Comparison of ENCODE assay signal across 38 mouse cellular contexts in genomic region chr16:58676156-58676555, GRCm38 (mm10). TPM values are rescaled to one million over a fixed set of nuclear protein-coding genes. Genes with fewer than 3 reads are reported as not detected.
DNase-seq lines count a peak whose midpoint lies in the region; ATAC-seq and TF ChIP-seq lines count a peak whose summit lies in the region.
"Had no signal": no experiment of that assay in that cellular context is flagged by ENCODE, and none has a peak within 500 bp of the region (broad histone marks: within the 10 kb centered on the region; RNA-seq: fewer than 3 reads in every experiment).

No protein-coding gene starts in this region.

- WGBS in forebrain, embryonic 11.5 days, result 90% methylated on average over 7 of the region's 7 CpGs
- 90% methylated on average over 7 of the region's 7 CpGs for WGBS in forebrain, embryonic 16.5 days
- WGBS in liver, embryonic 13.5 days (ENCODE audit: insufficient replicate concordance), result 67% methylated on average over 7 of the region's 7 CpGs

- no peak overlapping the region for H3K4me3 ChIP-seq in forebrain, embryonic 11.5 days (ENCODE audit: low read depth, low read length)
- no peak overlapping the region for H3K4me3 ChIP-seq in forebrain, embryonic 16.5 days (replicated peaks; ENCODE audit: low read length)
- H3K4me3 ChIP-seq in layer of hippocampus, adult 2 months, result no peak overlapping the region
- H3K4me3 ChIP-seq in liver, embryonic 13.5 days (replicated peaks), result peak overlapping the region; percentile 97
- H3K4me3 ChIP-seq: gastrocnemius, adult 2 months; hindbrain, embryonic 10.5 days; hindbrain, embryonic 15.5 days; kidney, embryonic 15.5 days had no signal

- no peak overlapping the region for H3K4me2 ChIP-seq in forebrain, embryonic 11.5 days (ENCODE audit: low read depth, low read length, severe bottlenecking)
- H3K4me2 ChIP-seq in forebrain, embryonic 16.5 days (ENCODE audit: low read length), result no peak overlapping the region
- H3K4me2 ChIP-seq in liver, embryonic 13.5 days, result peak overlapping the region; percentile 79
- H3K4me2 ChIP-seq: hindbrain, embryonic 15.5 days; kidney, embryonic 15.5 days; lung, embryonic 14.5 days had no signal

- no peaks in the 10 kb centered on the region; the same call in 1 of the 2 replicates for H3K4me1 ChIP-seq in forebrain, embryonic 11.5 days (replicated peaks; ENCODE audit: control insufficient read depth, insufficient read depth, low read length)
- H3K4me1 ChIP-seq in forebrain, embryonic 16.5 days (replicated peaks; ENCODE audit: control insufficient read depth, insufficient read depth, low read length), result peaks cover 4% of the 10 kb centered on the region; the same call in 1 of the 2 replicates
- H3K4me1 ChIP-seq in liver, embryonic 13.5 days (replicated peaks), result peaks cover 63% of the 10 kb centered on the region

- no peak overlapping the region for H3K9ac ChIP-seq in forebrain, embryonic 11.5 days (ENCODE audit: low read length)
- H3K9ac ChIP-seq in forebrain, embryonic 16.5 days (replicated peaks; ENCODE audit: low read depth, low read length), result no peak overlapping the region
- peak overlapping the region; percentile 52 for H3K9ac ChIP-seq in liver, embryonic 13.5 days
- H3K9ac ChIP-seq: hindbrain, embryonic 15.5 days; kidney, embryonic 15.5 days; lung, embryonic 14.5 days had no signal

- H3K36me3 ChIP-seq in forebrain, embryonic 11.5 days (ENCODE audit: control insufficient read depth, insufficient read depth, low read length), result no peaks in the 10 kb centered on the region; the same call in 1 of the 2 replicates
- 0 out of 2 replicates have a peak, but pooled peaks cover 7% of the 10 kb centered on the region for H3K36me3 ChIP-seq in forebrain, embryonic 16.5 days (ENCODE audit: control insufficient read depth, insufficient read depth)
- H3K36me3 ChIP-seq in liver, embryonic 13.5 days, result peaks cover 88% of the 10 kb centered on the region

- 0 out of 2 replicates have a peak, but pooled peaks have one; percentile 43 for ATAC-seq in forebrain, embryonic 11.5 days (replicated peaks; ENCODE audit: low FRiP score)
- no peak for ATAC-seq in forebrain, embryonic 16.5 days
- peak; percentile 22 for ATAC-seq in liver, embryonic 13.5 days (ENCODE audit: low read depth)
- ATAC-seq: forebrain, embryonic 14.5 days; inflammation-experienced regulatory T-cells, adult 6 months; midbrain, embryonic 16.5 days; Patski had no signal

- no peaks in the 10 kb centered on the region for H3K9me3 ChIP-seq in forebrain, embryonic 11.5 days (ENCODE audit: control insufficient read depth, low read length)
- no peaks in the 10 kb centered on the region for H3K9me3 ChIP-seq in forebrain, embryonic 16.5 days (ENCODE audit: control insufficient read depth, low read length)
- H3K9me3 ChIP-seq in liver, embryonic 13.5 days (replicated peaks), result no peaks in the 10 kb centered on the region
- H3K9me3 ChIP-seq: hindbrain, embryonic 10.5 days; hindbrain, embryonic 15.5 days; kidney, embryonic 15.5 days had no signal

- TF ChIP-seq CTCF in layer of hippocampus, adult 2 months (conservative IDR thresholded peaks at IDR 0.05), result no peak

- no peak for DNase-seq in forebrain, embryonic 11.5 days (ENCODE audit: low spot score)
- no peak for DNase-seq in layer of hippocampus, adult 2 months (ENCODE audit: low spot score in 2 of 2)
- DNase-seq in layer of hippocampus, postnatal 14 days (ENCODE audit: low spot score in 2 of 2), result no peak
- no peak for DNase-seq in liver, embryonic 13.5 days
- DNase-seq in cerebellum, postnatal 10 days, result no peak
- no peak for DNase-seq in cerebellum, postnatal 14 days
- DNase-seq: adrenal gland, postnatal 14 days; cerebellum, adult 11-12 months; cerebellum, adult 9-11 months; gastrocnemius, adult 2 months; gastrocnemius, postnatal 36 days; heart, postnatal 14 days; kidney, adult 18-20 months; kidney, postnatal 25 days; lung, embryonic 14.5 days; lung, postnatal 14 days; spleen, adult 18-20 months; thymus, postnatal 25 days had no signal

- no peaks in the 10 kb centered on the region for H3K27me3 ChIP-seq in forebrain, embryonic 11.5 days (ENCODE audit: control insufficient read depth, insufficient read depth, low read length)
- no peaks in the 10 kb centered on the region for H3K27me3 ChIP-seq in forebrain, embryonic 16.5 days (replicated peaks; ENCODE audit: control insufficient read depth, insufficient read depth, low read length)
- H3K27me3 ChIP-seq in liver, embryonic 13.5 days, result no peaks in the 10 kb centered on the region
- H3K27me3 ChIP-seq: hindbrain, embryonic 15.5 days; kidney, embryonic 15.5 days; Patski had no signal

- H3K27ac ChIP-seq in forebrain, embryonic 11.5 days (ENCODE audit: low read depth, low read length), result no peak overlapping the region
- no peak overlapping the region for H3K27ac ChIP-seq in forebrain, embryonic 16.5 days (ENCODE audit: low read length)
- H3K27ac ChIP-seq in layer of hippocampus, adult 2 months, result peak overlapping the region; percentile 24; the same call in 1 of the 2 replicates
- H3K27ac ChIP-seq in liver, embryonic 13.5 days, result peak overlapping the region; percentile 78
- H3K27ac ChIP-seq: gastrocnemius, adult 2 months; hindbrain, embryonic 10.5 days; hindbrain, embryonic 15.5 days; kidney, embryonic 15.5 days had no signal

RNA-seq across cellular contexts. Expression of gene Cpox, which starts 6.1 kb away (rescaled TPM):
- polyA plus RNA-seq in forebrain, embryonic 11.5 days (2014; fragmentation: Nextera tagmentation; extraction: Ambion mirVana), result 20.6 and 22.0 TPM in 2 replicates
- 8.5 and 11.1 TPM in 2 replicates for polyA plus RNA-seq in forebrain, embryonic 16.5 days (2015; fragmentation: Nextera tagmentation; extraction: Ambion mirVana)
- 10 to 100 TPM; 48.8 to 58.6 TPM for total RNA-seq in layer of hippocampus, adult 2 months (2021)
- 10 to 100 TPM; 45.4 to 53.0 TPM for total RNA-seq in layer of hippocampus, postnatal 14 days (2021)
- 422 and 453 TPM in 2 replicates for polyA plus RNA-seq in liver, embryonic 13.5 days (2015; fragmentation: Nextera tagmentation; extraction: Ambion mirVana)

RNA-seq across cellular contexts. Expression of gene E330017A01Rik, which starts 37.6 kb away (rescaled TPM):
- not detected in 2 replicates for polyA plus RNA-seq in forebrain, embryonic 11.5 days (2014; fragmentation: Nextera tagmentation; extraction: Ambion mirVana)
- not detected in 2 replicates for polyA plus RNA-seq in forebrain, embryonic 16.5 days (2015; fragmentation: Nextera tagmentation; extraction: Ambion mirVana)
- total RNA-seq in layer of hippocampus, adult 2 months (2021), result not detected
- total RNA-seq in layer of hippocampus, postnatal 14 days (2021), result not detected
- polyA plus RNA-seq in liver, embryonic 13.5 days (2015; fragmentation: Nextera tagmentation; extraction: Ambion mirVana), result not detected in 2 replicates
- total RNA-seq: adrenal gland, postnatal 14 days; gastrocnemius, adult 2 months; gastrocnemius, postnatal 36 days; heart, postnatal 14 days; layer of hippocampus, adult 18-20 months; layer of hippocampus, postnatal 25 days; left cerebral cortex, adult 8-10 months; left cerebral cortex, postnatal 36 days; neutrophil, adult 5-6 weeks had no signal
- polyA plus RNA-seq: cortical plate, adult 2 months; embryonic facial prominence, embryonic 14.5 days; forebrain, embryonic 14.5 days; heart, embryonic 14.5 days; hindbrain, embryonic 10.5 days; inflammation-experienced regulatory T-cells, adult 6 months; kidney, embryonic 15.5 days; limb, embryonic 14.5 days; lung, embryonic 14.5 days; midbrain, embryonic 16.5 days; neural tube, embryonic 11.5 days; Patski; stomach, embryonic 16.5 days had no signal

RNA-seq across cellular contexts. Expression of gene Gpr15, which starts 42.7 kb away (rescaled TPM):
- not detected in 2 replicates for polyA plus RNA-seq in forebrain, embryonic 11.5 days (2014; fragmentation: Nextera tagmentation; extraction: Ambion mirVana)
- not detected in 2 replicates for polyA plus RNA-seq in forebrain, embryonic 16.5 days (2015; fragmentation: Nextera tagmentation; extraction: Ambion mirVana)
- total RNA-seq in layer of hippocampus, adult 2 months (2021), result not detected
- not detected for total RNA-seq in layer of hippocampus, postnatal 14 days (2021)
- polyA plus RNA-seq in liver, embryonic 13.5 days (2015; fragmentation: Nextera tagmentation; extraction: Ambion mirVana), result 0.06 and 0.16 TPM in 2 replicates
- total RNA-seq: adrenal gland, postnatal 14 days; gastrocnemius, adult 2 months; gastrocnemius, postnatal 36 days; heart, postnatal 14 days; layer of hippocampus, adult 18-20 months; layer of hippocampus, postnatal 25 days; left cerebral cortex, adult 8-10 months; left cerebral cortex, postnatal 36 days; MEL had no signal
- polyA plus RNA-seq: cortical plate, adult 2 months; embryonic facial prominence, embryonic 14.5 days; forebrain, embryonic 14.5 days; heart, embryonic 14.5 days; hindbrain, embryonic 10.5 days; hindbrain, embryonic 15.5 days; kidney, embryonic 15.5 days; lung, embryonic 14.5 days; neural tube, embryonic 11.5 days; Patski; stomach, embryonic 16.5 days had no signal

RNA-seq across cellular contexts. Expression of gene Cldnd1, which starts 51.6 kb away (rescaled TPM):
- 115 and 116 TPM in 2 replicates for polyA plus RNA-seq in forebrain, embryonic 11.5 days (2014; fragmentation: Nextera tagmentation; extraction: Ambion mirVana)
- polyA plus RNA-seq in forebrain, embryonic 16.5 days (2015; fragmentation: Nextera tagmentation; extraction: Ambion mirVana), result 118 and 119 TPM in 2 replicates
- 10 to 100 TPM; 86.0 to 92.5 TPM for total RNA-seq in layer of hippocampus, adult 2 months (2021)
- 10 to 100 TPM; 87.9 to 98.7 TPM for total RNA-seq in layer of hippocampus, postnatal 14 days (2021)
- polyA plus RNA-seq in liver, embryonic 13.5 days (2015; fragmentation: Nextera tagmentation; extraction: Ambion mirVana), result 32.9 and 41.4 TPM in 2 replicates

RNA-seq across cellular contexts. Expression of gene Gm813, which starts 59.4 kb away (rescaled TPM):
- not detected in 2 replicates for polyA plus RNA-seq in forebrain, embryonic 11.5 days (2014; fragmentation: Nextera tagmentation; extraction: Ambion mirVana)
- polyA plus RNA-seq in forebrain, embryonic 16.5 days (2015; fragmentation: Nextera tagmentation; extraction: Ambion mirVana), result not detected in 2 replicates
- total RNA-seq in layer of hippocampus, adult 2 months (2021), result not detected
- not detected for total RNA-seq in layer of hippocampus, postnatal 14 days (2021)
- polyA plus RNA-seq in liver, embryonic 13.5 days (2015; fragmentation: Nextera tagmentation; extraction: Ambion mirVana), result not detected in 2 replicates
- total RNA-seq: adrenal gland, postnatal 14 days; gastrocnemius, adult 2 months; gastrocnemius, postnatal 36 days; heart, postnatal 14 days; layer of hippocampus, adult 18-20 months; layer of hippocampus, postnatal 25 days; left cerebral cortex, adult 8-10 months; left cerebral cortex, postnatal 36 days; MEL; neutrophil, adult 5-6 weeks had no signal
- polyA plus RNA-seq: embryonic facial prominence, embryonic 14.5 days; forebrain, embryonic 14.5 days; heart, embryonic 14.5 days; hindbrain, embryonic 10.5 days; hindbrain, embryonic 15.5 days; inflammation-experienced regulatory T-cells, adult 6 months; kidney, embryonic 15.5 days; limb, embryonic 14.5 days; lung, embryonic 14.5 days; midbrain, embryonic 16.5 days; neural tube, embryonic 11.5 days; Patski; stomach, embryonic 16.5 days had no signal

Comparison
In these comparisons a context has a peak if more than half of its experiments do, and no peak if none do; other contexts are left out.
1. H3K27ac ChIP-seq: peak in layer of hippocampus, adult 2 months (single experiment) and liver, embryonic 13.5 days (single experiment); none in forebrain, embryonic 11.5 days (single experiment) and forebrain, embryonic 16.5 days (single experiment).
2. RNA of gene Cpox, which starts 6.1 kb away (polyA plus RNA-seq): 422 to 453 TPM in liver, embryonic 13.5 days; 20.6 to 22.0 TPM in forebrain, embryonic 11.5 days and 8.5 to 11.1 TPM in forebrain, embryonic 16.5 days; every median in the first group is over 10 times any median in the second.